Mouse (Mus musculus): ENCODE measurements around the gene Tead2. TPM values are rescaled to one million over a fixed set of nuclear protein-coding genes. Genes with fewer than 3 reads are reported as not detected.

Tead2 gene
- polyA plus RNA-seq, 1 experiment = 29.1 TPM

GRCm38 (mm10) chr7:45191803-45192363 lies 23.7 kb upstream of the Tead2 start:
- no peak for DNase-seq (ENCODE audit: low spot score)

GRCm38 (mm10) chr7:45192585-45193310 lies 22.8 kb upstream of the Tead2 start:
- DNase-seq (ENCODE audit: low spot score) = no peak

GRCm38 (mm10) chr7:45193406-45193805 lies 22.1 kb upstream of the Tead2 start:
- DNase-seq (ENCODE audit: low spot score) = no peak

GRCm38 (mm10) chr7:45193871-45194785 lies 21.4 kb upstream of the Tead2 start:
- no peak for DNase-seq (ENCODE audit: low spot score)

- DNase-seq (ENCODE audit: low spot score) = no peak
These were observed 20.0 kb upstream of the Tead2 start for GRCm38 (mm10) chr7:45195341-45196175.

- DNase-seq (ENCODE audit: low spot score) = no peak
These were observed 19.4 kb upstream of the Tead2 start for GRCm38 (mm10) chr7:45196176-45196535.

- no peak for DNase-seq (ENCODE audit: low spot score)
These were observed 18.6 kb upstream of the Tead2 start for GRCm38 (mm10) chr7:45196994-45197393.

- no peak for DNase-seq (ENCODE audit: low spot score)
These were observed 17.1 kb upstream of the Tead2 start for GRCm38 (mm10) chr7:45198435-45198834.

GRCm38 (mm10) chr7:45198961-45199360 lies 16.6 kb upstream of the Tead2 start:
- no peak for DNase-seq (ENCODE audit: low spot score)

GRCm38 (mm10) chr7:45202654-45203053 lies 12.9 kb upstream of the Tead2 start:
- DNase-seq (ENCODE audit: low spot score) = no peak

GRCm38 (mm10) chr7:45204380-45205143 lies 11.0 kb upstream of the Tead2 start, which contains the start of gene Ccdc155:
TSS of gene Ccdc155 (minus strand) at chr7:45204892.
- peak; percentile 53 for DNase-seq (ENCODE audit: low spot score)

GRCm38 (mm10) chr7:45208260-45208659 lies 7.3 kb upstream of the Tead2 start:
- DNase-seq (ENCODE audit: low spot score) = no peak

- no peak for DNase-seq (ENCODE audit: low spot score)
These were observed 4.5 kb upstream of the Tead2 start for GRCm38 (mm10) chr7:45211070-45211469.

- DNase-seq (ENCODE audit: low spot score) = no peak
These were observed 3.7 kb upstream of the Tead2 start, which contains the start of gene Dkkl1 for GRCm38 (mm10) chr7:45211851-45212251. TSS of gene Dkkl1 (minus strand) at chr7:45212147.

GRCm38 (mm10) chr7:45212356-45212755 lies 3.2 kb upstream of the Tead2 start:
- DNase-seq (ENCODE audit: low spot score) = no peak

- DNase-seq (ENCODE audit: low spot score) = no peak
These were observed 1.8 kb upstream of the Tead2 start for GRCm38 (mm10) chr7:45213708-45214107.

- DNase-seq (ENCODE audit: low spot score) = no peak
These were observed 1.1 kb downstream of the Tead2 start for GRCm38 (mm10) chr7:45216442-45217183.

GRCm38 (mm10) chr7:45221680-45222079 lies 6.1 kb downstream of the Tead2 start:
- no peak for DNase-seq (ENCODE audit: low spot score)

GRCm38 (mm10) chr7:45224826-45225225 lies 9.3 kb downstream of the Tead2 start:
- DNase-seq (ENCODE audit: low spot score) = no peak

GRCm38 (mm10) chr7:45226421-45226820 lies 10.9 kb downstream of the Tead2 start:
- no peak for DNase-seq (ENCODE audit: low spot score)
